Mouse (Mus musculus): ENCODE data around the gene Slfn2. TPM values are rescaled to one million over a fixed set of nuclear protein-coding genes. Genes with fewer than 3 reads are reported as not detected.

The Slfn2 gene
- total and polyA plus RNA-seq, 2 experiments from 2014 or later = 5.2 TPM

DNA sequence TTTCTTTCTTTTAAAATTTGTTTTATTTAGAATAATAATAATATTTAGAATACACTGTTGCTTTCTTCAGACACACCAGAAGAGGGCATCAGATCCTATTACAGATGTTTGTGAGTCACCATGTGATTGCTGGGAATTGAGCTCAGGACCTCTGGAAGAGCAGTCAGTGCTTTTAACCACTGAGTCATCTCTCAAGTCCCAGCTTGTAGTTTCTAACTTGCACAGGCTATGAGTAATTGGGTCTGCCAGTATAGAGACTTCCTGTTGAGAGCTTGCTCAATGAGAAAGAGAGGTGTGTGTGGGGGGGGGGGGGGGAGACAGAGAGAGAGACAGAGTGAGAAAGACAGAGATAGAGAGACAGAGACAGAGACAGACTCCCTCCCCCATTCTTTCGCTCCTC is 25.8 kb upstream of the Slfn2 start:
- Histone ChIP-seq H3K9me3 (replicated peaks; ENCODE audit: control insufficient read depth, low read length) (no peaks in the 10 kb centered on the region), H3K27ac (ENCODE audit: low read depth) (no peak overlapping the region), H3K36me3 (replicated peaks; ENCODE audit: control insufficient read depth, insufficient read depth, low read length) (no peaks in the 10 kb centered on the region), H3K4me3 (ENCODE audit: low read depth, low read length) (no peak overlapping the region), H3K4me2 (ENCODE audit: low read depth, low read length) (peak overlapping the region; percentile 57; the same call in 1 of the 2 replicates), H3K9ac (replicated peaks; ENCODE audit: low read depth, low read length) (no peak overlapping the region), H3K4me1 (ENCODE audit: control insufficient read depth, insufficient read depth) (no peaks in the 10 kb centered on the region), H3K27me3 (ENCODE audit: control insufficient read depth, insufficient read depth, low read length) (no peaks in the 10 kb centered on the region)
- ATAC-seq (ENCODE audit: insufficient read depth, low read depth) = 0 out of 2 replicates have a peak, but pooled peaks have one; percentile 27
- TF ChIP-seq CTCF (IDR thresholded peaks at IDR 0.05; ENCODE audit: low read depth) (no peak), EP300 (IDR thresholded peaks at IDR 0.05; ENCODE audit: low read depth) (no peak)
- DNase-seq (ENCODE audit: low spot score) = no peak
- WGBS = 50% methylated on average over 1 of the region's 1 CpGs

DNA sequence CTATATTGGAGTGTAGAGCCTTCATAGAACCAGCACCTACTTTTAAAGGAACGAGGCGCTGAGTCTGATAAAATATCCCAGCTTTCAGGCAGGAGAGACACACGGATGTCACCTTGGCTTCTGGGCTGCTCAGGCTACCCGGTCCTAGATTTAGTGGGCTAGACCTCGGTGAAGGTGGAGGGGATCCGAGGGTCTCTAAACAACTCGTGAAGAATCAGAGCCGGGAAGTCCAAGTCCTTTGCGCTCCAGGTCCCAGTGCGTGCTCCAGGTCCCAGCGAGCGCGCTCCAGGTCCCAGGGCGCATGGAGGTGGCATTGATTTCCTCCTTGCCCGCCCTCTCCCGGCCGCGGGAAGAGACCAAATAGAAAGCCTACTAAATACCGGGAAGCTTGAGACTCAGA is 25.1 kb upstream of the Slfn2 start:
- WGBS = 10% methylated on average over 19 of the region's 19 CpGs
- no peaks in the 10 kb centered on the region for H3K4me1 ChIP-seq (ENCODE audit: control insufficient read depth, insufficient read depth)
- peak overlapping the region; percentile 41 for H3K4me3 ChIP-seq (ENCODE audit: low read depth, low read length)
- H3K9me3 ChIP-seq (replicated peaks; ENCODE audit: control insufficient read depth, low read length) = no peaks in the 10 kb centered on the region
- H3K4me2 ChIP-seq (ENCODE audit: low read depth, low read length) = peak overlapping the region; percentile 57
- no peaks in the 10 kb centered on the region for H3K27me3 ChIP-seq (ENCODE audit: control insufficient read depth, insufficient read depth, low read length)
- TF ChIP-seq CTCF (IDR thresholded peaks at IDR 0.05; ENCODE audit: low read depth) (no peak), EP300 (IDR thresholded peaks at IDR 0.05; ENCODE audit: low read depth) (no peak)
- H3K27ac ChIP-seq (ENCODE audit: low read depth) = no peak overlapping the region
- no peaks in the 10 kb centered on the region for H3K36me3 ChIP-seq (replicated peaks; ENCODE audit: control insufficient read depth, insufficient read depth, low read length)
- ATAC-seq (ENCODE audit: insufficient read depth, low read depth) = no peak
- no peak overlapping the region for H3K9ac ChIP-seq (replicated peaks; ENCODE audit: low read depth, low read length)
- no peak for DNase-seq (ENCODE audit: low spot score)

DNA sequence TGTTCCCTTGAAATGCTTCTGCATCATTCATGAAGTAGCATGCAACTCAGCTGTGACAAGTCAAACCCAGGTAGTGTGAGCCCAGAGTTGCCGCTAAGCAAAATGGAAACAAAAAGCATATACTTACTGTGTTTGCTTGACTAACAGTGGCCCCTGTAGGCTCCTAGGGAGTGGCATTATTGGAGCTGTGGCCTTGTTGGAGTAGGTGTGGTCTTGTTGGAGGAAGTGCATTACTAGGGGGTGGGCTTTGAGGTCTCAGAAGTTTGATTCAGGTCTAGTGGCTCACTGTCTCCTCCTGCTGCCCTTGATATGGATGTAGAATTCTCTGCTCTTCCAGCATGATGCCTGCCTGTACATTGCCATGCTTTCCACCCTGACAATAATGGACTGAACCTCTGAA is 24.6 kb upstream of the Slfn2 start:
- H3K36me3 ChIP-seq (replicated peaks; ENCODE audit: control insufficient read depth, insufficient read depth, low read length) = no peaks in the 10 kb centered on the region
- no peak for ATAC-seq (ENCODE audit: insufficient read depth, low read depth)
- H3K9me3 ChIP-seq (replicated peaks; ENCODE audit: control insufficient read depth, low read length) = no peaks in the 10 kb centered on the region
- H3K4me2 ChIP-seq (ENCODE audit: low read depth, low read length) = peak overlapping the region; percentile 57
- 20% methylated on average over 1 of the region's 1 CpGs for WGBS
- peak overlapping the region; percentile 41 for H3K4me3 ChIP-seq (ENCODE audit: low read depth, low read length)
- TF ChIP-seq EP300 (IDR thresholded peaks at IDR 0.05; ENCODE audit: low read depth) (no peak), CTCF (IDR thresholded peaks at IDR 0.05; ENCODE audit: low read depth) (0 out of 2 replicates have a peak, but pooled peaks have one; percentile 15)
- H3K27ac ChIP-seq (ENCODE audit: low read depth) = no peak overlapping the region
- H3K27me3 ChIP-seq (ENCODE audit: control insufficient read depth, insufficient read depth, low read length) = no peaks in the 10 kb centered on the region
- H3K9ac ChIP-seq (replicated peaks; ENCODE audit: low read depth, low read length) = no peak overlapping the region
- no peaks in the 10 kb centered on the region for H3K4me1 ChIP-seq (ENCODE audit: control insufficient read depth, insufficient read depth)
- no peak for DNase-seq (ENCODE audit: low spot score)

DNA sequence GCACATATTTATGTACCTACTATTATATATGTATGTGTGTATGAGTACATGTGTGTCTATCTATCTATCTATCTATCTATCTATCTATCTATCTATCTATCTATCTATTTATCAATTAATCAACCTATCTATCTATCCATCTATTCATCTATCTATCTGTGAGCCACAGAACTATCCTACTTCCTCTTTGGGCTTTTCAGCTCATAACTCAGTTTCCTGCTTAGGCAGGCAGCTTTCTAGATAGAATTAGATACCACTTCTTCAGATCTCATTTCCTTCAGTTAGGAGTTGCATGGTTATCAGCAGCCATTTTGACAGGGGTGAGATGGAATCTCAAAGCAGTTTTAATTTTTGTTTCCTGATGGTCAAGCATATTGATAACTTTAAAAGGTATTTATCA is 23.9 kb upstream of the Slfn2 start:
- ATAC-seq (ENCODE audit: insufficient read depth, low read depth) = no peak
- Histone ChIP-seq H3K9ac (replicated peaks; ENCODE audit: low read depth, low read length) (no peak overlapping the region), H3K27me3 (ENCODE audit: control insufficient read depth, insufficient read depth, low read length) (no peaks in the 10 kb centered on the region), H3K4me3 (ENCODE audit: low read depth, low read length) (no peak overlapping the region), H3K9me3 (replicated peaks; ENCODE audit: control insufficient read depth, low read length) (no peaks in the 10 kb centered on the region), H3K36me3 (replicated peaks; ENCODE audit: control insufficient read depth, insufficient read depth, low read length) (no peaks in the 10 kb centered on the region), H3K4me2 (ENCODE audit: low read depth, low read length) (no peak overlapping the region), H3K4me1 (ENCODE audit: control insufficient read depth, insufficient read depth) (no peaks in the 10 kb centered on the region), H3K27ac (ENCODE audit: low read depth) (no peak overlapping the region)
- no peak for TF ChIP-seq CTCF (IDR thresholded peaks at IDR 0.05; ENCODE audit: low read depth)
- no peak for TF ChIP-seq EP300 (IDR thresholded peaks at IDR 0.05; ENCODE audit: low read depth)
- no peak for DNase-seq (ENCODE audit: low spot score)

DNA sequence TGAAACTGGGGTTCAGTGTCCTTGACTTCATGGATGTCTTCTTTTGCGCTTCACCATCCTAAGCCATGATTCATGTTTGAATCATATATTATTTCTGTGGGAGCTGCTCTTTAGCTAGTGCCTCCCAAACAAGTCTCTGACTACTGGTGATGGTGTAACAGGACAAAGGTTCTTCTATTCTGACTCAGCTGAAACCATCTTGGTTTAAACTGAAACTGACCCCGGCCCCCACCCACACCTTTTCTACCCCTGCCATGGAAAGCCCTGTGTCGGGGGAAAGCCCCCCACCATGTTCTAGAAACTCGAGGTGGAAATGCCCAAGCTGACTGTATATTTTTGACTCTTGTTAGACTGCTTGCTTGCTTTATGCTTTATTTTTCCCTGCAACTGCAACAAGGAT is 21.0 kb upstream of the Slfn2 start:
- no peak for TF ChIP-seq EP300 (IDR thresholded peaks at IDR 0.05; ENCODE audit: low read depth)
- no peak for TF ChIP-seq CTCF (IDR thresholded peaks at IDR 0.05; ENCODE audit: low read depth)
- DNase-seq (ENCODE audit: low spot score) (no peak), ATAC-seq (ENCODE audit: insufficient read depth, low read depth) (no peak)
- Histone ChIP-seq H3K4me2 (ENCODE audit: low read depth, low read length) (no peak overlapping the region), H3K9me3 (replicated peaks; ENCODE audit: control insufficient read depth, low read length) (no peaks in the 10 kb centered on the region), H3K9ac (replicated peaks; ENCODE audit: low read depth, low read length) (no peak overlapping the region), H3K36me3 (replicated peaks; ENCODE audit: control insufficient read depth, insufficient read depth, low read length) (no peaks in the 10 kb centered on the region), H3K4me3 (ENCODE audit: low read depth, low read length) (no peak overlapping the region), H3K27me3 (ENCODE audit: control insufficient read depth, insufficient read depth, low read length) (no peaks in the 10 kb centered on the region), H3K27ac (ENCODE audit: low read depth) (no peak overlapping the region), H3K4me1 (ENCODE audit: control insufficient read depth, insufficient read depth) (no peaks in the 10 kb centered on the region)
- WGBS = 65% methylated on average over 4 of the region's 4 CpGs

DNA sequence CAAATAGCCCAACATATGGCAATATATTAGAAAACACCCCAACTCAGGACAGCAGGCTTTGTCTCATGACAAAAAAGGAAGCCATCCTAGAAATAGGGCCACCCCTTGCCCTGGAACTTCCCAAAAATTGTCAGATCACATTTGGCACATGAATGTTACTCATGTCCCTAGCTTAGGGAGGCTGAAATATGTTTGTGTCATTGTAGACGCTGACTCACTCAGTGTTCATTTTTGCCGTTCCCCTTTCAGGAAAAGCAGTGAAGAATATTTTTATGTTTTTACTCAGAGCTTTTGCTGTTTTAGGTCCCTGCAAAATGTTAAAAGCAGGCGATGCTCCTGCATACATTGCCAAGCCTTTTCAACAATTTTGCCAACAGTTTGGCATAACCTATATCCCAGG is 19.3 kb upstream of the Slfn2 start:
- no peak for TF ChIP-seq EP300 (IDR thresholded peaks at IDR 0.05; ENCODE audit: low read depth)
- TF ChIP-seq CTCF (IDR thresholded peaks at IDR 0.05; ENCODE audit: low read depth) = no peak
- Histone ChIP-seq H3K27ac (ENCODE audit: low read depth) (no peak overlapping the region), H3K27me3 (ENCODE audit: control insufficient read depth, insufficient read depth, low read length) (no peaks in the 10 kb centered on the region), H3K4me2 (ENCODE audit: low read depth, low read length) (no peak overlapping the region), H3K9me3 (replicated peaks; ENCODE audit: control insufficient read depth, low read length) (no peaks in the 10 kb centered on the region), H3K4me3 (ENCODE audit: low read depth, low read length) (no peak overlapping the region), H3K36me3 (replicated peaks; ENCODE audit: control insufficient read depth, insufficient read depth, low read length) (no peaks in the 10 kb centered on the region), H3K4me1 (ENCODE audit: control insufficient read depth, insufficient read depth) (no peaks in the 10 kb centered on the region), H3K9ac (replicated peaks; ENCODE audit: low read depth, low read length) (no peak overlapping the region)
- ATAC-seq (ENCODE audit: insufficient read depth, low read depth) (no peak), DNase-seq (ENCODE audit: low spot score) (no peak)
- 63% methylated on average over 3 of the region's 3 CpGs for WGBS
